Mouse (Mus musculus) embryonic facial prominence, embryonic 12.5 days (tissue): ENCODE measurements around the gene Ap1s2. TPM values are rescaled to one million over a fixed set of nuclear protein-coding genes. Genes with fewer than 3 reads are reported as not detected.

Source experiments
- ATAC-seq: fragments of 200-750 bp; cut with Nextera tagmentation; 2 replicates; pipeline ENCODE4 v1.8.0; 2017; ENCODE audit not compliant: insufficient number of reproducible peaks, insufficient read depth, low FRiP score, low TSS enrichment
- H3K27ac ChIP-seq: fragments of 300-500 bp; sonication (generic); 2 replicates; pipeline ENCODE4 v1.5.1; 2016; ENCODE audit warnings: mild to moderate bottlenecking
- H3K27me3 ChIP-seq: fragments of 300-500 bp; sonication (generic); 2 replicates; pipeline ENCODE4 v1.6.1; 2016; ENCODE audit warnings: mild to moderate bottlenecking, moderate library complexity
- H3K36me3 ChIP-seq: fragments of 300-500 bp; sonication (generic); 2 replicates; pipeline ENCODE4 v1.6.1; 2016; ENCODE audit warnings: mild to moderate bottlenecking
- H3K4me1 ChIP-seq: fragments of 300-500 bp; sonication (generic); 2 replicates; pipeline ENCODE4 v1.6.1; 2016
- H3K4me2 ChIP-seq: fragments of 300-500 bp; sonication (generic); replicated peaks from 2 replicates; pipeline ENCODE4 v1.6.1; 2016; ENCODE audit warnings: mild to moderate bottlenecking, moderate library complexity
- H3K4me3 ChIP-seq: fragments of 300-500 bp; sonication (generic); 2 replicates; pipeline ENCODE4 v1.5.1; 2016; ENCODE audit warnings: mild to moderate bottlenecking
- H3K9ac ChIP-seq: fragments of 300-500 bp; sonication (generic); 2 replicates; pipeline ENCODE4 v1.6.1; 2016; ENCODE audit warnings: mild to moderate bottlenecking, moderate library complexity
- H3K9me3 ChIP-seq: fragments of 300-500 bp; sonication (generic); 2 replicates; pipeline ENCODE4 v1.6.1; 2016; ENCODE audit warnings: mild to moderate bottlenecking, moderate library complexity
- WGBS: fragments of 180-500 bp; shearing (Covaris S2); methylation state at CpG from one replicate; pipeline ENCODE4 v1.1.7; 2016; 5-methylcytosine and 5-hydroxymethylcytosine counted together
- polyA plus RNA-seq: library from polyadenylated mRNA; unstranded; fragments of >200 nt; fragmentation: Nextera tagmentation; extraction: Ambion mirVana; gene quantifications from 2 replicates; pipeline ENCODE4 v1.2.1, GENCODE M21; 2016

The Ap1s2 gene
- polyA plus RNA-seq, result 23.2 and 23.3 TPM in 2 replicates

GRCm38 (mm10) chrX:163908337-163909250, at the start of gene Ap1s2:
TSS of gene Ap1s2 (plus strand) at chrX:163909017.
- H3K27ac ChIP-seq, result peak within 1 kb of the TSS; percentile 83
- WGBS, result 29% methylated on average over 65 of the region's 80 CpGs
- H3K4me2 ChIP-seq, result peak within 1 kb of the TSS; percentile 52
- peak within 1 kb of the TSS; percentile 55 for H3K4me3 ChIP-seq
- H3K4me1 ChIP-seq, result no peaks in the 10 kb centered on the region
- H3K27me3 ChIP-seq, result no peaks in the 10 kb centered on the region
- H3K9me3 ChIP-seq, result peaks cover 2% of the 10 kb centered on the region; the same call in 1 of the 2 replicates
- peak within 1 kb of the TSS; percentile 55 for H3K9ac ChIP-seq
- no peaks in the 10 kb centered on the region for H3K36me3 ChIP-seq
- ATAC-seq, result peak; percentile 100

- WGBS, result 68% methylated on average over 5 of the region's 5 CpGs
- no peak for ATAC-seq
- Histone ChIP-seq H3K9me3 (no peaks in the 10 kb centered on the region), H3K27me3 (peaks cover 11% of the 10 kb centered on the region; the same call in 1 of the 2 replicates), H3K9ac (no peak overlapping the region), H3K4me3 (no peak overlapping the region), H3K36me3 (no peaks in the 10 kb centered on the region), H3K27ac (no peak overlapping the region), H3K4me2 (no peak overlapping the region), H3K4me1 (no peaks in the 10 kb centered on the region)
Measured at GRCm38 (mm10) chrX:163867711-163868379, 41.0 kb upstream of the Ap1s2 start.

- H3K9ac ChIP-seq, result no peak overlapping the region
- ATAC-seq, result no peak
- H3K4me3 ChIP-seq, result no peak overlapping the region
- peaks cover 11% of the 10 kb centered on the region; the same call in 1 of the 2 replicates for H3K27me3 ChIP-seq
- WGBS, result 82% methylated on average over 11 of the region's 11 CpGs
- no peak overlapping the region for H3K27ac ChIP-seq
- H3K9me3 ChIP-seq, result no peaks in the 10 kb centered on the region
- no peak overlapping the region for H3K4me2 ChIP-seq
- H3K4me1 ChIP-seq, result no peaks in the 10 kb centered on the region
- H3K36me3 ChIP-seq, result no peaks in the 10 kb centered on the region
Measured at GRCm38 (mm10) chrX:163868659-163869278, 40.0 kb upstream of the Ap1s2 start.

- WGBS, result 84% methylated on average over 3 of the region's 3 CpGs
- no peak for ATAC-seq
Measured at GRCm38 (mm10) chrX:163875932-163876331, 32.9 kb upstream of the Ap1s2 start.

GRCm38 (mm10) chrX:163876636-163877035, 32.2 kb upstream of the Ap1s2 start:
- Histone ChIP-seq H3K4me1 (peaks cover 4% of the 10 kb centered on the region; the same call in 1 of the 2 replicates), H3K4me3 (no peak overlapping the region), H3K36me3 (no peaks in the 10 kb centered on the region), H3K27me3 (peaks cover 5% of the 10 kb centered on the region; the same call in 1 of the 2 replicates), H3K9me3 (no peaks in the 10 kb centered on the region), H3K4me2 (no peak overlapping the region), H3K27ac (no peak overlapping the region), H3K9ac (no peak overlapping the region)
- WGBS, result 74% methylated on average over 3 of the region's 4 CpGs
- ATAC-seq, result no peak

More at GRCm38 (mm10) chrX:163875932-163876331, 32.9 kb upstream of the Ap1s2 start:
- no peak overlapping the region for H3K4me2 ChIP-seq
- no peaks in the 10 kb centered on the region for H3K36me3 ChIP-seq
- H3K27me3 ChIP-seq, result peaks cover 5% of the 10 kb centered on the region; the same call in 1 of the 2 replicates
- peaks cover 4% of the 10 kb centered on the region; the same call in 1 of the 2 replicates for H3K4me1 ChIP-seq
- H3K27ac ChIP-seq, result no peak overlapping the region
- no peak overlapping the region for H3K9ac ChIP-seq
- no peaks in the 10 kb centered on the region for H3K9me3 ChIP-seq
- H3K4me3 ChIP-seq, result no peak overlapping the region

GRCm38 (mm10) chrX:163879039-163879438, 29.8 kb upstream of the Ap1s2 start:
- WGBS, result 61% methylated on average over 6 of the region's 6 CpGs
- H3K27me3 ChIP-seq, result peaks cover 5% of the 10 kb centered on the region; the same call in 1 of the 2 replicates
- no peaks in the 10 kb centered on the region for H3K9me3 ChIP-seq
- H3K4me1 ChIP-seq, result peaks cover 4% of the 10 kb centered on the region; the same call in 1 of the 2 replicates
- no peak overlapping the region for H3K27ac ChIP-seq
- no peak for ATAC-seq
- no peak overlapping the region for H3K4me2 ChIP-seq
- no peak overlapping the region for H3K9ac ChIP-seq
- no peak overlapping the region for H3K4me3 ChIP-seq
- H3K36me3 ChIP-seq, result no peaks in the 10 kb centered on the region

GRCm38 (mm10) chrX:163879461-163879860, 29.4 kb upstream of the Ap1s2 start:
- no peak overlapping the region for H3K9ac ChIP-seq
- H3K4me3 ChIP-seq, result no peak overlapping the region
- 44% methylated on average over 5 of the region's 5 CpGs for WGBS
- ATAC-seq, result no peak
- no peak overlapping the region for H3K4me2 ChIP-seq
- no peaks in the 10 kb centered on the region for H3K36me3 ChIP-seq
- H3K4me1 ChIP-seq, result peaks cover 4% of the 10 kb centered on the region; the same call in 1 of the 2 replicates
- peaks cover 5% of the 10 kb centered on the region; the same call in 1 of the 2 replicates for H3K27me3 ChIP-seq
- H3K9me3 ChIP-seq, result no peaks in the 10 kb centered on the region
- no peak overlapping the region for H3K27ac ChIP-seq

- 57% methylated on average over 4 of the region's 4 CpGs for WGBS
- Histone ChIP-seq H3K4me3 (no peak overlapping the region), H3K27ac (no peak overlapping the region), H3K9me3 (no peaks in the 10 kb centered on the region), H3K27me3 (no peaks in the 10 kb centered on the region), H3K4me2 (no peak overlapping the region), H3K9ac (no peak overlapping the region), H3K4me1 (no peaks in the 10 kb centered on the region), H3K36me3 (no peaks in the 10 kb centered on the region)
- no peak for ATAC-seq
Measured at GRCm38 (mm10) chrX:163885539-163885981, 23.3 kb upstream of the Ap1s2 start.

- Histone ChIP-seq H3K4me3 (no peak overlapping the region), H3K36me3 (no peaks in the 10 kb centered on the region), H3K9ac (no peak overlapping the region), H3K4me1 (no peaks in the 10 kb centered on the region), H3K9me3 (no peaks in the 10 kb centered on the region), H3K27ac (no peak overlapping the region), H3K27me3 (no peaks in the 10 kb centered on the region), H3K4me2 (no peak overlapping the region)
- no peak for ATAC-seq
- 65% methylated on average over 1 of the region's 1 CpGs for WGBS
Measured at GRCm38 (mm10) chrX:163897354-163897753, 11.5 kb upstream of the Ap1s2 start.

GRCm38 (mm10) chrX:163899431-163900020, 9.3 kb upstream of the Ap1s2 start:
- Histone ChIP-seq H3K27me3 (no peaks in the 10 kb centered on the region), H3K9ac (no peak overlapping the region), H3K4me2 (no peak overlapping the region), H3K36me3 (no peaks in the 10 kb centered on the region), H3K4me3 (no peak overlapping the region), H3K4me1 (no peaks in the 10 kb centered on the region), H3K27ac (no peak overlapping the region), H3K9me3 (no peaks in the 10 kb centered on the region)
- no peak for ATAC-seq
- WGBS, result 57% methylated on average over 5 of the region's 5 CpGs

GRCm38 (mm10) chrX:163906861-163907260, 2.0 kb upstream of the Ap1s2 start:
- no peak overlapping the region for H3K4me3 ChIP-seq

More at GRCm38 (mm10) chrX:163906861-163907260, 2.0 kb upstream of the Ap1s2 start:
- Histone ChIP-seq H3K36me3 (no peaks in the 10 kb centered on the region), H3K9ac (no peak overlapping the region), H3K27ac (no peak overlapping the region), H3K4me1 (no peaks in the 10 kb centered on the region), H3K27me3 (no peaks in the 10 kb centered on the region), H3K9me3 (peaks cover 2% of the 10 kb centered on the region; the same call in 1 of the 2 replicates), H3K4me2 (no peak overlapping the region)
- ATAC-seq, result no peak
- WGBS, result 85% methylated on average over 2 of the region's 2 CpGs
